Mouse (Mus musculus) CH12.LX (cell line): ENCODE results near the gene Slc4a11. TPM values are rescaled to one million over a fixed set of nuclear protein-coding genes. Genes with fewer than 3 reads are reported as not detected.

ENCODE experiments used
- DNase-seq: peaks from one replicate; pipeline ENCODE4 v3.0.0-alpha.2; 2013; ENCODE audit errors: extremely low read depth
- H3K27ac ChIP-seq: 2 replicates; pipeline ENCODE4 v1.5.1; 2012; ENCODE audit warnings: low read depth, mild to moderate bottlenecking, control low read depth, moderate library complexity; ENCODE audit not compliant: insufficient read depth
- H3K27me3 ChIP-seq: replicated peaks from 2 replicates; pipeline ENCODE3; 2012; ENCODE audit warnings: inconsistent platforms
- H3K36me3 ChIP-seq, 2 experiments: replicated peaks in 1 of 2; 2 replicates each; pipeline versions ENCODE3 to v1.6.1; 2012; ENCODE audit warnings: inconsistent platforms in 1 of 2, low read length in 1 of 2, mild to moderate bottlenecking in 1 of 2, mixed read lengths in 1 of 2, moderate library complexity in 1 of 2; ENCODE audit not compliant: control insufficient read depth in 1 of 2, insufficient read depth in 1 of 2
- H3K4me1 ChIP-seq, 2 experiments: 2 replicates each; pipeline ENCODE4 v1.6.1; 2012; ENCODE audit warnings: inconsistent platforms in 1 of 2, moderate library complexity in 1 of 2; ENCODE audit not compliant: insufficient read depth in 2 of 2, control insufficient read depth in 1 of 2
- H3K4me2 ChIP-seq: 2 replicates; pipeline ENCODE4 v1.6.1; 2012; ENCODE audit warnings: low read depth, mild to moderate bottlenecking, control low read depth; ENCODE audit not compliant: poor library complexity, insufficient read depth, severe bottlenecking
- H3K4me3 ChIP-seq, 3 experiments: fragments of 150-350 bp in 1 of 3; sonication (generic) in 1 of 3; replicated peaks in 1 of 3; 2 replicates each; pipeline versions ENCODE3 to v1.5.1; 2011 to 2012; ENCODE audit warnings: low read depth in 2 of 3, low read length in 2 of 3, mild to moderate bottlenecking in 2 of 3, moderate library complexity in 2 of 3, control low read depth in 1 of 3, improper control_type of control experiment in 1 of 3, inconsistent platforms in 1 of 3, mixed read lengths in 1 of 3; ENCODE audit not compliant: poor library complexity in 1 of 3
- H3K79me2 ChIP-seq: replicated peaks from 2 replicates; pipeline ENCODE4 v1.6.1; 2012; ENCODE audit warnings: mild to moderate bottlenecking, moderate library complexity; ENCODE audit not compliant: control insufficient read depth, poor library complexity, insufficient read depth, severe bottlenecking; ENCODE audit errors: extremely low read depth
- H3K9ac ChIP-seq: 2 replicates; pipeline ENCODE4 v1.6.1; 2012; ENCODE audit warnings: low read depth, mild to moderate bottlenecking, control low read depth, moderate library complexity; ENCODE audit not compliant: insufficient read depth
- H3K9me3 ChIP-seq: replicated peaks from 2 replicates; pipeline ENCODE3; 2012; ENCODE audit warnings: low read length, inconsistent platforms, mixed read lengths
- BHLHE40 ChIP-seq: IDR thresholded peaks from 2 replicates; pipeline ENCODE4 v1.6.1; 2011; ENCODE audit warnings: mild to moderate bottlenecking, low read depth, low read length, improper control_type of control experiment
- CHD2 ChIP-seq: IDR thresholded peaks from 2 replicates; pipeline ENCODE4 v1.6.1; 2011; ENCODE audit warnings: low read length, improper control_type of control experiment
- CTCF ChIP-seq, 2 experiments: IDR thresholded peaks in 1 of 2; conservative IDR thresholded peaks in 1 of 2; 2 replicates each; pipeline ENCODE4 v1.5.1; 2011 to 2012; ENCODE audit warnings: low read depth in 2 of 2, low read length in 2 of 2, improper control_type of control experiment in 1 of 2, inconsistent platforms in 1 of 2, mild to moderate bottlenecking in 1 of 2, moderate library complexity in 1 of 2
- E2F4 ChIP-seq: IDR thresholded peaks from 2 replicates; pipeline ENCODE4 v1.6.1; 2011; ENCODE audit warnings: low read depth, low read length, improper control_type of control experiment; ENCODE audit not compliant: insufficient replicate concordance
- ELF1 ChIP-seq: IDR thresholded peaks from 2 replicates; pipeline ENCODE4 v1.6.1; 2014; ENCODE audit warnings: low read depth, mild to moderate bottlenecking, inconsistent platforms, low read length, improper control_type of control experiment
- EP300 ChIP-seq: IDR thresholded peaks from 2 replicates; pipeline ENCODE4 v1.6.1; 2011; ENCODE audit warnings: low read length, improper control_type of control experiment
- GABPA ChIP-seq: IDR thresholded peaks from 2 replicates; pipeline ENCODE4 v1.6.1; 2012; ENCODE audit warnings: low read depth, low read length, improper control_type of control experiment, inconsistent platforms; ENCODE audit not compliant: insufficient replicate concordance
- IRF4 ChIP-seq: IDR thresholded peaks from 2 replicates; pipeline ENCODE4 v1.6.1; 2014; ENCODE audit warnings: low read depth, mild to moderate bottlenecking, inconsistent platforms, low read length, improper control_type of control experiment
- JUN ChIP-seq: IDR thresholded peaks from 2 replicates; pipeline ENCODE4 v1.6.1; 2011; ENCODE audit warnings: low read depth, mild to moderate bottlenecking, low read length, improper control_type of control experiment, moderate library complexity; ENCODE audit not compliant: insufficient read depth
- KAT2A ChIP-seq: IDR thresholded peaks from 2 replicates; pipeline ENCODE4 v1.6.1; 2012; ENCODE audit warnings: low read length, improper control_type of control experiment, inconsistent platforms; ENCODE audit not compliant: insufficient replicate concordance
- MAFK ChIP-seq: IDR thresholded peaks from 2 replicates; pipeline ENCODE4 v1.6.1; 2011; ENCODE audit warnings: low read length, improper control_type of control experiment; ENCODE audit not compliant: insufficient replicate concordance
- MAX ChIP-seq: IDR thresholded peaks from 2 replicates; pipeline ENCODE4 v1.6.1; 2011; ENCODE audit warnings: low read length, improper control_type of control experiment
- MAZ ChIP-seq: IDR thresholded peaks from 2 replicates; pipeline ENCODE4 v1.6.1; 2012; ENCODE audit warnings: low read depth, mild to moderate bottlenecking, inconsistent platforms, low read length, improper control_type of control experiment, moderate library complexity
- MEF2A ChIP-seq: IDR thresholded peaks from 2 replicates; pipeline ENCODE4 v1.6.1; 2014; ENCODE audit warnings: low read depth, mild to moderate bottlenecking, inconsistent platforms, low read length, improper control_type of control experiment, borderline replicate concordance
- MYC ChIP-seq: IDR thresholded peaks from 2 replicates; pipeline ENCODE4 v1.6.1; 2011; ENCODE audit warnings: low read depth, mild to moderate bottlenecking, improper control_type of control experiment, low read length
- NELFE ChIP-seq: IDR thresholded peaks from 2 replicates; pipeline ENCODE4 v1.6.1; 2011; ENCODE audit warnings: low read depth, low read length, improper control_type of control experiment
- NRF1 ChIP-seq: IDR thresholded peaks from 2 replicates; pipeline ENCODE4 v1.6.1; 2014; ENCODE audit warnings: low read depth, mild to moderate bottlenecking, inconsistent platforms, low read length, improper control_type of control experiment, moderate library complexity
- POLR2AphosphoS2 ChIP-seq: IDR thresholded peaks from 2 replicates; pipeline ENCODE4 v1.6.1; 2011; ENCODE audit warnings: low read depth, low read length, improper control_type of control experiment
- RAD21 ChIP-seq: IDR thresholded peaks from 2 replicates; pipeline ENCODE4 v1.6.1; 2011; ENCODE audit warnings: low read depth, mild to moderate bottlenecking, low read length, improper control_type of control experiment, moderate library complexity
- SIN3A ChIP-seq: IDR thresholded peaks from 2 replicates; pipeline ENCODE4 v1.6.1; 2012; ENCODE audit warnings: low read length, improper control_type of control experiment, inconsistent platforms
- SMC3 ChIP-seq: IDR thresholded peaks from 2 replicates; pipeline ENCODE4 v1.6.1; 2011; ENCODE audit warnings: low read depth, low read length, improper control_type of control experiment
- TBP ChIP-seq: conservative IDR thresholded peaks from 2 replicates; pipeline ENCODE4 v1.6.1; 2011; ENCODE audit warnings: low read depth, low read length, improper control_type of control experiment
- TCF12 ChIP-seq: IDR thresholded peaks from 2 replicates; pipeline ENCODE4 v1.6.1; 2014; ENCODE audit warnings: low read depth, mild to moderate bottlenecking, inconsistent platforms, low read length, improper control_type of control experiment
- USF1 ChIP-seq: IDR thresholded peaks from 2 replicates; pipeline ENCODE4 v1.6.1; 2014; ENCODE audit warnings: low read depth, mild to moderate bottlenecking, inconsistent platforms, low read length, improper control_type of control experiment
- USF2 ChIP-seq: conservative IDR thresholded peaks from 2 replicates; pipeline ENCODE4 v1.6.1; 2011; ENCODE audit warnings: low read depth, low read length, improper control_type of control experiment
- ZC3H11A ChIP-seq: IDR thresholded peaks from 2 replicates; pipeline ENCODE4 v1.6.1; 2012; ENCODE audit warnings: low read depth, mild to moderate bottlenecking, inconsistent platforms, low read length, improper control_type of control experiment
- ZKSCAN1 ChIP-seq: IDR thresholded peaks from 2 replicates; pipeline ENCODE4 v1.6.1; 2012; ENCODE audit warnings: low read depth, inconsistent platforms, low read length, improper control_type of control experiment, borderline replicate concordance
- ZMIZ1 ChIP-seq: IDR thresholded peaks from 2 replicates; pipeline ENCODE4 v1.6.1; 2012; ENCODE audit warnings: low read depth, mild to moderate bottlenecking, inconsistent platforms, low read length, improper control_type of control experiment
- dilution Hi-C: fragments of 300-500 bp; cut with MboI; formaldehyde crosslinking; loops from 2 replicates; pipeline ENCODE4 v1.14.3; 2020; ENCODE audit warnings: low sequenced_read_pairs; ENCODE audit not compliant: extremely low pct_unique_long_range_greater_than_20kb, extremely low pct_ligation_motif_present
- in situ Hi-C: fragments of 300-500 bp; cut with MboI; formaldehyde crosslinking; loops from 3 replicates; pipeline ENCODE4 v1.14.3; 2019; ENCODE audit warnings: low sequenced_read_pairs, low pct_ligation_motif_present, low pct_unique_long_range_greater_than_20kb, mixed read lengths
- polyA plus RNA-seq: library from polyadenylated mRNA; unstranded; fragments of >175 nt; gene quantifications from 2 replicates; pipeline ENCODE4 v1.2.1, GENCODE M21; 2012; ENCODE audit warnings: low read depth; ENCODE audit not compliant: insufficient read length
- total RNA-seq, 2 experiments: library from RNA; depleted of rRNA; stranded (reverse); fragments of 300-350 nt in 1 of 2; fragments of >200 nt in 1 of 2; gene quantifications; 2 replicates each; pipeline ENCODE4 v1.2.3; 2012 to 2014

Slc4a11 gene
- total and polyA plus RNA-seq, 3 experiments = 0.21 to 0.30 (median 0.27) TPM

GRCm38 (mm10) chr2:130655660-130656339 is 41.5 kb downstream of the Slc4a11 start:
- dilution Hi-C loops = no loop called here
- no peak overlapping the region for H3K9ac ChIP-seq
- no peaks in the 10 kb centered on the region for H3K79me2 ChIP-seq
- TF ChIP-seq MAZ = no peak
- no peak for TF ChIP-seq RAD21
- no peak for TF ChIP-seq CHD2
- TF ChIP-seq TBP = no peak
- TF ChIP-seq SIN3A = no peak
- no peak for TF ChIP-seq IRF4
- no peak for TF ChIP-seq E2F4
- no peak for TF ChIP-seq BHLHE40
- no peak for TF ChIP-seq MAFK
- no peak for TF ChIP-seq ZC3H11A
- no peak for TF ChIP-seq MAX
- no peak for TF ChIP-seq USF1
- TF ChIP-seq SMC3 = no peak
- no peak for TF ChIP-seq TCF12
- TF ChIP-seq EP300 = no peak
- no peak for TF ChIP-seq ZKSCAN1
- no peak for TF ChIP-seq USF2
- no peaks in the 10 kb centered on the region for H3K9me3 ChIP-seq
- DNase-seq = no peak
- no peaks in the 10 kb centered on the region for H3K27me3 ChIP-seq
- no peaks in the 10 kb centered on the region for H3K4me1 ChIP-seq
- H3K4me3 ChIP-seq = no peak overlapping the region
- H3K27ac ChIP-seq = no peak overlapping the region
- no peak overlapping the region for H3K4me2 ChIP-seq
- in situ Hi-C loops = no loop called here
- peaks cover 60 to 93% of the 10 kb centered on the region in 2 experiments for H3K36me3 ChIP-seq

GRCm38 (mm10) chr2:130653760-130654159 is 43.6 kb downstream of the Slc4a11 start:
- in situ Hi-C loops (no loop called here), dilution Hi-C loops (no loop called here)
- TF ChIP-seq ELF1 = no peak
- no peak for TF ChIP-seq BHLHE40
- TF ChIP-seq TBP = no peak
- no peak for TF ChIP-seq MAX
- no peak for TF ChIP-seq EP300
- no peak for TF ChIP-seq MYC
- no peak for TF ChIP-seq NELFE
- TF ChIP-seq GABPA = no peak
- no peak for TF ChIP-seq RAD21
- TF ChIP-seq CHD2 = no peak
- no peak for TF ChIP-seq MEF2A
- TF ChIP-seq ZKSCAN1 = no peak
- no peak for TF ChIP-seq ZMIZ1
- no peak for TF ChIP-seq CTCF (conservative IDR thresholded peaks at IDR 0.05 in 1 of 2, IDR thresholded peaks at IDR 0.05 in 1 of 2; ENCODE audit: low read depth in 2 of 2, low read length in 2 of 2)
- no peak for TF ChIP-seq JUN
- TF ChIP-seq POLR2AphosphoS2 = no peak
- no peak for TF ChIP-seq SIN3A
- TF ChIP-seq MAZ = no peak
- TF ChIP-seq KAT2A = no peak
- no peak for TF ChIP-seq NRF1
- H3K4me2 ChIP-seq = no peak overlapping the region
- H3K4me3 ChIP-seq = no peak overlapping the region
- no peak overlapping the region for H3K27ac ChIP-seq
- no peaks in the 10 kb centered on the region for H3K9me3 ChIP-seq
- peaks cover 56 to 92% of the 10 kb centered on the region in 2 experiments for H3K36me3 ChIP-seq
- no peaks in the 10 kb centered on the region for H3K79me2 ChIP-seq
- no peak overlapping the region for H3K9ac ChIP-seq
- no peaks in the 10 kb centered on the region for H3K4me1 ChIP-seq
- H3K27me3 ChIP-seq = no peaks in the 10 kb centered on the region
- no peak for DNase-seq
